Comparison of ENCODE assay signal across 19 mouse cellular contexts in the genomic region with DNA sequence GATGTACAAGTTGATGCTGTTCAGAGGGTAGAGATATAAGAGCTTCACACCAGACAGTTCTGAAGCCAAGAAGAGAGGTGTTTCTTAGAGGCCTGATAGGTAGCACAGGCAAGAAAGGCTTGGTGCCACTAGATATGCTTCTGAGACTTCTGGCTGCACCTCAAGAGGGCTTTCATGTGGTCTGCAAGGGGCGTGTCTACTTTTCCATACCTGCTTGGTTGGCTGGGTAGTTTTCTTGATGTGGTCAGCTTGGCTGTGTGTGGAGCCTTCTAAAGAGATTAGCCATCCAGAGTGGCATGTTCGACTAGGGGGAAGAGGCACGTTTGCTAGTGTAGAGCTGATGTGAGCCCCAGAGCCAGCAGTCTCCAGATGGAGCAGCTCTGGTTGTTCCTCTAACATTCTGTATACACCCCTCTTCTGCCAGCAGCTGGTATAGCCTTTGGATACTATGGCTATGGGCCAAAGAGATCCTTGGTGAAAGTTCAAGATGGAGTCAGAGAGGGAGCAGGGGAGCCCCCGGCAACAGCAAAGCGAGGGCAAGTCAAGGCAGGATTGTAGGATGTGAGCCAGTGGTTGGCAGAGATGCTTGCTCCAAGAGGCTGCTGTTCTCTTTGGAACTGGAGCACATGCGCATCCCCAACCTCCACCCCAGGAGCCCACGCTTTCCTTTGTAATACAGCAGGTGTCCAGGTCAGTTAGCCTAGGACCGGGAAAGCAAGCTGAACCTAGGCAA. TPM values are rescaled to one million over a fixed set of nuclear protein-coding genes. Genes with fewer than 3 reads are reported as not detected.
DNase-seq lines count a peak whose midpoint lies in the region; ATAC-seq and TF ChIP-seq lines count a peak whose summit lies in the region.
"Had no signal": no experiment of that assay in that cellular context is flagged by ENCODE, and none has a peak within 500 bp of the region (broad histone marks: within the 10 kb centered on the region; RNA-seq: fewer than 3 reads in every experiment).

No protein-coding gene starts in this region.

- peaks cover 31% of the 10 kb centered on the region for H3K4me1 ChIP-seq in embryonic facial prominence, embryonic 10.5 days
- H3K4me1 ChIP-seq in thymus, adult 2 months (replicated peaks; ENCODE audit: control insufficient read depth, insufficient read depth, low read length) = peaks cover 16% of the 10 kb centered on the region
- H3K4me1 ChIP-seq in intestine, embryonic 16.5 days (ENCODE audit: control insufficient read depth, insufficient read depth, low read length) = peaks cover 15% of the 10 kb centered on the region
- H3K4me1 ChIP-seq: forebrain, embryonic 15.5 days had no signal

- no peaks in the 10 kb centered on the region for H3K36me3 ChIP-seq in embryonic facial prominence, embryonic 10.5 days (replicated peaks)
- no peaks in the 10 kb centered on the region for H3K36me3 ChIP-seq in thymus, adult 2 months (ENCODE audit: control insufficient read depth, insufficient read depth, low read length)
- no peaks in the 10 kb centered on the region for H3K36me3 ChIP-seq in intestine, embryonic 16.5 days (ENCODE audit: control insufficient read depth, insufficient read depth, low read length)
- H3K36me3 ChIP-seq: forebrain, embryonic 15.5 days; heart, embryonic 13.5 days; limb, embryonic 15.5 days; neural tube, embryonic 15.5 days had no signal

- no peak overlapping the region for H3K9ac ChIP-seq in intestine, embryonic 16.5 days (ENCODE audit: low read depth, low read length)
- H3K9ac ChIP-seq: forebrain, embryonic 15.5 days; heart, embryonic 13.5 days; limb, embryonic 15.5 days; lung, embryonic 14.5 days; neural tube, embryonic 15.5 days had no signal

- peak; percentile 86 for DNase-seq in CD4-positive helper T cell, adult 2 months (ENCODE audit: low read depth, low spot score)
- DNase-seq in CD4-positive, CD25-positive, alpha-beta regulatory T cell, adult 2 months (ENCODE audit: low read depth, low spot score) = peak; percentile 55
- no peak for DNase-seq in embryonic facial prominence, embryonic 10.5 days (ENCODE audit: low spot score)
- peak; percentile 65 for DNase-seq in thymus, adult 2 months
- DNase-seq in ovary, postnatal 36 days (ENCODE audit: low spot score) = no peak
- DNase-seq in frontal cortex, postnatal 36 days (ENCODE audit: low spot score in 2 of 2) = no peak
- DNase-seq: adrenal gland, adult 2 months; cerebellum, adult 18-20 months; gastrocnemius, postnatal 10 days; heart, postnatal 4 days; lung, embryonic 14.5 days had no signal

- TF ChIP-seq POLR2A in thymus, adult 2 months (IDR thresholded peaks at IDR 0.05; ENCODE audit: control insufficient read depth, extremely low read depth, insufficient read depth, low read length, poor library complexity) = no peak

- no peak for ATAC-seq in intestine, embryonic 16.5 days
- ATAC-seq: forebrain, embryonic 15.5 days had no signal

- no peak overlapping the region for H3K4me3 ChIP-seq in embryonic facial prominence, embryonic 10.5 days
- H3K4me3 ChIP-seq in thymus, adult 2 months (ENCODE audit: control insufficient read depth, insufficient read depth, low read length) = no peak overlapping the region
- H3K4me3 ChIP-seq in intestine, embryonic 16.5 days (ENCODE audit: low read length) = no peak overlapping the region
- H3K4me3 ChIP-seq: forebrain, embryonic 15.5 days; heart, embryonic 13.5 days; limb, embryonic 15.5 days; neural tube, embryonic 15.5 days had no signal

- H3K27ac ChIP-seq in embryonic facial prominence, embryonic 10.5 days (replicated peaks) = peak overlapping the region; percentile 3; the same call in 1 of the 2 replicates
- no peak overlapping the region for H3K27ac ChIP-seq in thymus, adult 2 months (ENCODE audit: control insufficient read depth, insufficient read depth, low read length)
- H3K27ac ChIP-seq in intestine, embryonic 16.5 days (ENCODE audit: low read length) = no peak overlapping the region
- H3K27ac ChIP-seq: forebrain, embryonic 15.5 days; heart, embryonic 13.5 days; neural tube, embryonic 15.5 days had no signal

- peaks cover 11% of the 10 kb centered on the region for H3K27me3 ChIP-seq in embryonic facial prominence, embryonic 10.5 days (replicated peaks; ENCODE audit: low read depth, poor library complexity, severe bottlenecking)
- H3K27me3 ChIP-seq in thymus, adult 2 months (ENCODE audit: control insufficient read depth, insufficient read depth, low read length) = no peaks in the 10 kb centered on the region
- H3K27me3 ChIP-seq in intestine, embryonic 16.5 days (replicated peaks; ENCODE audit: control insufficient read depth, insufficient read depth, low read length) = no peaks in the 10 kb centered on the region
- H3K27me3 ChIP-seq: forebrain, embryonic 15.5 days; heart, embryonic 13.5 days; limb, embryonic 15.5 days had no signal

- 87% methylated on average over 8 of the region's 8 CpGs for WGBS in embryonic facial prominence, embryonic 10.5 days
- WGBS in thymus, adult 2 months = 59% methylated on average over 8 of the region's 8 CpGs
- 79% methylated on average over 8 of the region's 8 CpGs for WGBS in intestine, embryonic 16.5 days

- TF ChIP-seq CTCF in thymus, adult 2 months (IDR thresholded peaks at IDR 0.05; ENCODE audit: borderline replicate concordance, control insufficient read depth, extremely low read depth, insufficient read depth, low read length, poor library complexity) = no peak

- H3K4me2 ChIP-seq in intestine, embryonic 16.5 days (ENCODE audit: low read depth, low read length) = no peak overlapping the region
- H3K4me2 ChIP-seq: forebrain, embryonic 15.5 days; heart, embryonic 13.5 days; limb, embryonic 15.5 days; lung, embryonic 14.5 days; neural tube, embryonic 15.5 days had no signal

- H3K9me3 ChIP-seq in embryonic facial prominence, embryonic 10.5 days = no peaks in the 10 kb centered on the region
- no peaks in the 10 kb centered on the region for H3K9me3 ChIP-seq in intestine, embryonic 16.5 days (ENCODE audit: control insufficient read depth, low read length)
- H3K9me3 ChIP-seq: forebrain, embryonic 15.5 days; heart, embryonic 13.5 days; limb, embryonic 15.5 days; neural tube, embryonic 15.5 days had no signal

RNA-seq across cellular contexts. Expression of a gene that starts 34.4 kb away (rescaled TPM):
- not detected in 2 replicates for polyA plus RNA-seq in embryonic facial prominence, embryonic 10.5 days (2016; fragmentation: Nextera tagmentation; extraction: Ambion mirVana)
- polyA plus RNA-seq in thymus, adult 2 months (2012; rRNA removed) = not detected in 2 replicates
- polyA plus RNA-seq in intestine, embryonic 16.5 days (2015; fragmentation: Nextera tagmentation; extraction: Ambion mirVana) = not detected in 2 replicates
- polyA plus RNA-seq: adrenal gland, adult 2 months; forebrain, embryonic 15.5 days; heart, embryonic 13.5 days; intestine, embryonic 14.5 days; kidney, embryonic 16.5 days; limb, embryonic 15.5 days; lung, embryonic 14.5 days; neural tube, embryonic 15.5 days; stomach, embryonic 14.5 days had no signal

Comparison
In these comparisons a context has a peak if more than half of its experiments do, and no peak if none do; other contexts are left out.
1. DNase-seq: peak in CD4-positive helper T cell, adult 2 months (single experiment), CD4-positive, CD25-positive, alpha-beta regulatory T cell, adult 2 months (single experiment) and thymus, adult 2 months (single experiment); none in embryonic facial prominence, embryonic 10.5 days (single experiment), ovary, postnatal 36 days (single experiment) and frontal cortex, postnatal 36 days (0 of 2).